Mouse (Mus musculus) kidney, embryonic 16.5 days (tissue): ENCODE data around the gene Cenps. TPM values are rescaled to one million over a fixed set of nuclear protein-coding genes. Genes with fewer than 3 reads are reported as not detected.
"Not testable (repeated sequence)": the region's sequence is repeated elsewhere in the genome, so short reads cannot be mapped to it uniquely, and the experiment has no call there.

Source experiments
- ATAC-seq: fragments of 200-750 bp; cut with Nextera tagmentation; 2 replicates; pipeline ENCODE4 v1.8.0; 2017; ENCODE audit warnings: moderate TSS enrichment; ENCODE audit not compliant: low FRiP score, low TSS enrichment
- H3K27ac ChIP-seq: fragments of 300-500 bp; sonication (generic); 2 replicates; pipeline ENCODE4 v1.5.1; 2014; ENCODE audit warnings: low read length
- H3K27me3 ChIP-seq: fragments of 300-500 bp; sonication (generic); 2 replicates; pipeline ENCODE4 v1.6.1; 2014; ENCODE audit warnings: low read length, control low read depth, mixed read lengths; ENCODE audit not compliant: insufficient read depth
- H3K36me3 ChIP-seq: fragments of 300-500 bp; sonication (generic); 2 replicates; pipeline ENCODE4 v1.6.1; 2014; ENCODE audit warnings: low read length, control low read depth, mixed read lengths; ENCODE audit not compliant: insufficient read depth
- H3K4me1 ChIP-seq: fragments of 300-500 bp; sonication (generic); 2 replicates; pipeline ENCODE4 v1.6.1; 2014; ENCODE audit warnings: low read length, control low read depth, mixed read lengths; ENCODE audit not compliant: insufficient read depth
- H3K4me2 ChIP-seq: fragments of 300-500 bp; sonication (generic); replicated peaks from 2 replicates; pipeline ENCODE4 v1.6.1; 2014; ENCODE audit warnings: low read depth, low read length
- H3K4me3 ChIP-seq: fragments of 300-500 bp; sonication (generic); 2 replicates; pipeline ENCODE4 v1.5.1; 2014; ENCODE audit warnings: mild to moderate bottlenecking, low read length
- H3K9ac ChIP-seq: fragments of 300-500 bp; sonication (generic); replicated peaks from 2 replicates; pipeline ENCODE4 v1.6.1; 2014; ENCODE audit warnings: low read length
- H3K9me3 ChIP-seq: fragments of 300-500 bp; sonication (generic); 2 replicates; pipeline ENCODE4 v1.6.1; 2016; ENCODE audit warnings: low read length, control low read depth
- WGBS: fragments of 180-500 bp; shearing (Covaris S2); extraction: QIAGEN DNeasy Blood & Tissue Kit; methylation state at CpG from one replicate; pipeline ENCODE4 v1.1.7; 2014; 5-methylcytosine and 5-hydroxymethylcytosine counted together
- polyA plus RNA-seq: library from polyadenylated mRNA; unstranded; fragments of >200 nt; fragmentation: Nextera tagmentation; extraction: Ambion mirVana; gene quantifications from 2 replicates; pipeline ENCODE4 v1.2.1, GENCODE M21; 2015

The Cenps gene
- polyA plus RNA-seq, 1 experiment from 2014 or later, result 34.0 TPM

- H3K4me2 ChIP-seq, result no peak overlapping the region
- peak overlapping the region; percentile 55; the same call in 1 of the 2 replicates for H3K27ac ChIP-seq
- ATAC-seq, result no peak; the same call in 1 of the 2 replicates
- H3K27me3 ChIP-seq, result no peaks in the 10 kb centered on the region
- no peaks in the 10 kb centered on the region for H3K9me3 ChIP-seq
- no peaks in the 10 kb centered on the region for H3K36me3 ChIP-seq
- H3K4me1 ChIP-seq, result peaks cover 4% of the 10 kb centered on the region; the same call in 1 of the 2 replicates
- H3K4me3 ChIP-seq, result no peak overlapping the region
- no peak overlapping the region for H3K9ac ChIP-seq
- WGBS, result 86% methylated on average over 5 of the region's 5 CpGs
These were observed 34.7 kb upstream of the Cenps start for GRCm38 (mm10) chr4:149172083-149172482.

DNA sequence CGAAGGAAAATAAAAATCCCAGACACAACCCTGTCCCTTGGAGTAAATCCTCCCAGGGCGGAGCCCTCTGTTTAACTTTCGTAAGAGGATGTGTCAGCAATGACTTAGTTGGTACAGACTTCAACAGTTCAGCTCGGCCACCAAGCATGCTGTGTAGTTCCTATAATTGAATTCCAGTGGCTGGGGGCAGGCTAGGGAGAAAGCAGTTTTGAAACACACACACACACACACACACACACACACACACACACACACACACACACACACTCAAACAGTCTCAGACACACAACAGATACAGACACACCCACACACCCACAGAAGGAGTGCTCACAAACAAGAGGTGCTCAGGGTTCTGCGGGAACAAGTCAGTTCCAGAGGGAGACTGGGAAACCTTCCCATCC, 34.2 kb upstream of the Cenps start:
- H3K9ac ChIP-seq, result no peak overlapping the region
- ATAC-seq, result no peak
- H3K4me3 ChIP-seq, result no peak overlapping the region
- H3K27ac ChIP-seq, result peak overlapping the region; percentile 46; the same call in 1 of the 2 replicates
- WGBS, result 62% methylated on average over 5 of the region's 5 CpGs
- H3K36me3 ChIP-seq, result no peaks in the 10 kb centered on the region
- peaks cover 4% of the 10 kb centered on the region; the same call in 1 of the 2 replicates for H3K4me1 ChIP-seq
- H3K4me2 ChIP-seq, result no peak overlapping the region
- H3K9me3 ChIP-seq, result no peaks in the 10 kb centered on the region
- no peaks in the 10 kb centered on the region for H3K27me3 ChIP-seq

- 66% methylated on average over 7 of the region's 7 CpGs for WGBS
- H3K9me3 ChIP-seq, result no peaks in the 10 kb centered on the region
- H3K4me2 ChIP-seq, result no peak overlapping the region
- no peak overlapping the region for H3K9ac ChIP-seq
- H3K27me3 ChIP-seq, result no peaks in the 10 kb centered on the region
- no peaks in the 10 kb centered on the region for H3K36me3 ChIP-seq
- no peak for ATAC-seq
- H3K4me3 ChIP-seq, result no peak overlapping the region
- H3K4me1 ChIP-seq, result peaks cover 10% of the 10 kb centered on the region
- no peak overlapping the region for H3K27ac ChIP-seq
These were observed 33.0 kb upstream of the Cenps start for GRCm38 (mm10) chr4:149170394-149170931.

DNA sequence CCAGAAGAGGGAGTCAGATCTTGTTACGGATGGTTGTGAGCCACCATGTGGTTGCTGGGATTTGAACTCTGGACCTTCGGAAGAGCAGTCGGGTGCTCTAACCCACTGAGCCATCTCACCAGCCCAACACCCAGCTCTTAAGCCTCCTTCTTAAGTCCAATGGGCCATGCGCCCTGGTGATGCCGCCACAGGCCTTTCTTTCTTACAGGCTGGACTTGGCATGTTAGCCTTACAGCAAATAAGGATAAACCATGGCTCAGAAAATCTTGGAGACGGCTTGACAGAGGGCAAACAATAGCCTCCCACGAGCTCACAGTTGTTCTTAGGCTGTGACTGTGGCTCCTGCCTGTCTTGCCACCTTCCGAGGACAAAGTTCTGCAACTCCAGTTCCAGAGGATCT, 32.5 kb upstream of the Cenps start:
- 83% methylated on average over 7 of the region's 8 CpGs for WGBS
- H3K9ac ChIP-seq, ATAC-seq, H3K27me3 ChIP-seq, H3K4me3 ChIP-seq, H3K36me3 ChIP-seq, H3K27ac ChIP-seq, H3K9me3 ChIP-seq, H3K4me2 ChIP-seq: not testable (repeated sequence)
- peaks cover 14% of the 10 kb centered on the region for H3K4me1 ChIP-seq

DNA sequence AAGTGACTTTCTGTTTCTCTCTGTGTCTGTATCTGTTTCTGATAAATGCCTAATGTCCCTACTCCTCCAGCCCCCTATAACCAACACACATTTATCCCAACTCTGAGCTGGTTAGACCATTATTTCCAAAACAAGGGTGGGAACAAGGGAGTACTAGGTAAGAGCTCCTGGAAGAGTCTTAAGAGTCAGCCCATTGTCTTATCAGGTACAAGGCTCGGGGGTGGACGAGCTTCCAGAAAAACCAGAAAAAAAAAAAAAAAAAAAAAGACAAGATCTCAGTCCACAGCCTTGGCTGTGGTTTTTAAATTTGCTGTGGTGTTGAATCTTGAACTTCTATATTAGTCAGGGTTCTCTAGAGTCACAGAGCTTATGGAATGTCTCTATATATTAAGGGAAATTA, 30.6 kb upstream of the Cenps start:
- Histone ChIP-seq H3K9me3 (no peaks in the 10 kb centered on the region), H3K9ac (no peak overlapping the region), H3K27me3 (no peaks in the 10 kb centered on the region), H3K27ac (no peak overlapping the region), H3K4me1 (peaks cover 14% of the 10 kb centered on the region), H3K36me3 (0 out of 2 replicates have a peak, but pooled peaks cover 6% of the 10 kb centered on the region), H3K4me2 (no peak overlapping the region), H3K4me3 (no peak overlapping the region)
- 83% methylated on average over 2 of the region's 2 CpGs for WGBS
- ATAC-seq, result no peak

GRCm38 (mm10) chr4:149166957-149167611, 29.7 kb upstream of the Cenps start:
- Histone ChIP-seq H3K27ac (peak overlapping the region; percentile 86), H3K4me2 (peak overlapping the region; percentile 94), H3K27me3 (no peaks in the 10 kb centered on the region), H3K4me3 (peak overlapping the region; percentile 95), H3K9me3 (no peaks in the 10 kb centered on the region), H3K4me1 (peaks cover 14% of the 10 kb centered on the region), H3K36me3 (peaks cover 9% of the 10 kb centered on the region; the same call in 1 of the 2 replicates), H3K9ac (peak overlapping the region; percentile 77)
- peak; percentile 52; the same call in 1 of the 2 replicates for ATAC-seq
- WGBS, result under 1% methylated on average over 27 of the region's 27 CpGs

- peak; percentile 99 for ATAC-seq
- Histone ChIP-seq H3K36me3 (peaks cover 14% of the 10 kb centered on the region; the same call in 1 of the 2 replicates), H3K9ac (peak within 1 kb of the TSS; percentile 89), H3K4me1 (peaks cover 14% of the 10 kb centered on the region), H3K27ac (peak within 1 kb of the TSS; percentile 87), H3K4me3 (peak within 1 kb of the TSS; percentile 95), H3K4me2 (peak within 1 kb of the TSS; percentile 94), H3K27me3 (no peaks in the 10 kb centered on the region), H3K9me3 (no peaks in the 10 kb centered on the region)
- WGBS, result under 1% methylated on average over 59 of the region's 59 CpGs
These were observed 29.0 kb upstream of the Cenps start, which contains the start of gene Pgd for GRCm38 (mm10) chr4:149166215-149166946. TSS of gene Pgd (minus strand) at chr4:149166771.

DNA sequence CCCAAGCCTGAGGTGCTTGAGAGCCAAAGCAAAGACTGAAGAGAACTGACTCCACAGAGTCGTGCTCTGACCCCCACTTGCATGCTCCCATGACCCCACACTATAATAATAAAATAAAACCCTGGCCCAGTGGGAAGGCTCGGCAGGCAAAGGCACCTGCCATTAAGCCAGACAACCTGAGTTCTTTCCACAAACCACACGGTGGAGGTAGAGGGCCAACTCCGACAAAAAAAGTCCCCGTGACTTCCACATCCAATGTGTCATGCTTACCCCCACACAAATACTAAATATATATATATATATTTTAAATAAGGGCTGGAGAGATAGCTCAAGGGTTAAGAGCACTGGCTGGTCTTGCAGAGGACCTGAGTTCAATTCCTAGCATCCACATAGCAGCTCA, 26.7 kb upstream of the Cenps start:
- no peaks in the 10 kb centered on the region for H3K9me3 ChIP-seq
- no peaks in the 10 kb centered on the region for H3K27me3 ChIP-seq
- 44% methylated on average over 5 of the region's 5 CpGs for WGBS
- ATAC-seq, result no peak
- no peak overlapping the region for H3K4me3 ChIP-seq
- H3K4me1 ChIP-seq, result peaks cover 14% of the 10 kb centered on the region
- no peak overlapping the region for H3K4me2 ChIP-seq
- H3K36me3 ChIP-seq, result peaks cover 31% of the 10 kb centered on the region
- H3K9ac ChIP-seq, result no peak overlapping the region
- no peak overlapping the region for H3K27ac ChIP-seq

- Histone ChIP-seq H3K4me1 (peaks cover 14% of the 10 kb centered on the region), H3K9ac (no peak overlapping the region), H3K27ac (no peak overlapping the region), H3K4me3 (no peak overlapping the region), H3K9me3 (no peaks in the 10 kb centered on the region), H3K36me3 (peaks cover 35% of the 10 kb centered on the region), H3K27me3 (no peaks in the 10 kb centered on the region), H3K4me2 (no peak overlapping the region)
- no peak for ATAC-seq
- 61% methylated on average over 1 of the region's 1 CpGs for WGBS
These were observed 25.8 kb upstream of the Cenps start for GRCm38 (mm10) chr4:149163196-149163595.
